Mouse (Mus musculus) midbrain, embryonic 16.5 days (tissue): Measurements from ENCODE around the gene Arhgef15. TPM values are rescaled to one million over a fixed set of nuclear protein-coding genes. Genes with fewer than 3 reads are reported as not detected.

ENCODE experiments used
- ATAC-seq: fragments of 200-750 bp; cut with Nextera tagmentation; 2 replicates; pipeline ENCODE4 v1.8.0; 2017; ENCODE audit warnings: moderate TSS enrichment
- H3K27ac ChIP-seq: fragments of 300-500 bp; sonication (generic); 2 replicates; pipeline ENCODE4 v1.5.1; 2014; ENCODE audit warnings: mild to moderate bottlenecking, low read length, mixed read lengths
- H3K27me3 ChIP-seq: fragments of 300-500 bp; sonication (generic); 2 replicates; pipeline ENCODE4 v1.6.1; 2014; ENCODE audit warnings: low read depth, low read length, mixed read lengths; ENCODE audit not compliant: control insufficient read depth, insufficient read depth
- H3K36me3 ChIP-seq: fragments of 300-500 bp; sonication (generic); 2 replicates; pipeline ENCODE4 v1.6.1; 2014; ENCODE audit warnings: mild to moderate bottlenecking, low read length, moderate library complexity, mixed read lengths; ENCODE audit not compliant: control insufficient read depth, insufficient read depth
- H3K4me1 ChIP-seq: fragments of 300-500 bp; sonication (generic); 2 replicates; pipeline ENCODE4 v1.6.1; 2014; ENCODE audit warnings: mild to moderate bottlenecking, low read length, mixed read lengths; ENCODE audit not compliant: control insufficient read depth, insufficient read depth
- H3K4me2 ChIP-seq: fragments of 300-500 bp; sonication (generic); 2 replicates; pipeline ENCODE4 v1.6.1; 2014; ENCODE audit warnings: mild to moderate bottlenecking, low read length, mixed read lengths
- H3K4me3 ChIP-seq: fragments of 300-500 bp; sonication (generic); 2 replicates; pipeline ENCODE4 v1.5.1; 2014; ENCODE audit warnings: low read depth, mild to moderate bottlenecking, low read length, moderate library complexity, mixed read lengths
- H3K9ac ChIP-seq: fragments of 300-500 bp; sonication (generic); 2 replicates; pipeline ENCODE4 v1.6.1; 2014; ENCODE audit warnings: low read depth, low read length, mixed read lengths
- H3K9me3 ChIP-seq: fragments of 300-500 bp; sonication (generic); replicated peaks from 2 replicates; pipeline ENCODE4 v1.6.1; 2014; ENCODE audit warnings: mild to moderate bottlenecking, low read length, mixed read lengths; ENCODE audit not compliant: control insufficient read depth, poor library complexity, severe bottlenecking
- WGBS: fragments of 180-500 bp; shearing (Covaris S2); extraction: QIAGEN DNeasy Blood & Tissue Kit; methylation state at CpG from one replicate; pipeline ENCODE4 v1.1.7; 2014; 5-methylcytosine and 5-hydroxymethylcytosine counted together
- polyA plus RNA-seq: library from polyadenylated mRNA; unstranded; fragments of >200 nt; fragmentation: Nextera tagmentation; extraction: Ambion mirVana; gene quantifications from 2 replicates; pipeline ENCODE4 v1.2.1, GENCODE M21; 2015

Arhgef15 gene
- polyA plus RNA-seq, 1 experiment from 2014 or later = 30.5 TPM

DNA sequence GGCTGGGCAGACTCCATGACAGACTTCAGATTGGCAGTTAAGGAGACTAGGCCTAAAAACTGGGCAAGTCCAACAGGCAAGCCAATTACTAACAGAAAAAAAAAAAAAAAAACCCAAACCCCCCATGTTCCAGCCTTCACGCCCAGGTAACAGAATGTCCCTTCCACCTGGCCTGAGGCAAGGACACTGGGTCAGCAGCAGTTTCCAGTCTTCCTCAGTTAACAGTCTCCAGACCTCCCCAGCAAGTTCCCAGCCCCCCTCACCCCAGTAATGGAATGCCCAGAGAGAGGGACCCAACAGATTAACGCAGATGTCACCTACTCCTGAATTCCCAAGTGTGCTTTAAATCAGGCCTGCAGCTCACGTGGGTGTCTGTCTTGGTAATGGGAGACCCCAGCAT lies 34.1 kb downstream of the Arhgef15 start:
- Histone ChIP-seq H3K4me2 (no peak overlapping the region), H3K27me3 (no peaks in the 10 kb centered on the region), H3K9ac (no peak overlapping the region), H3K4me1 (no peaks in the 10 kb centered on the region), H3K36me3 (no peaks in the 10 kb centered on the region), H3K4me3 (no peak overlapping the region), H3K27ac (no peak overlapping the region), H3K9me3 (no peaks in the 10 kb centered on the region)
- WGBS = 57% methylated on average over 3 of the region's 3 CpGs
- no peak for ATAC-seq

DNA sequence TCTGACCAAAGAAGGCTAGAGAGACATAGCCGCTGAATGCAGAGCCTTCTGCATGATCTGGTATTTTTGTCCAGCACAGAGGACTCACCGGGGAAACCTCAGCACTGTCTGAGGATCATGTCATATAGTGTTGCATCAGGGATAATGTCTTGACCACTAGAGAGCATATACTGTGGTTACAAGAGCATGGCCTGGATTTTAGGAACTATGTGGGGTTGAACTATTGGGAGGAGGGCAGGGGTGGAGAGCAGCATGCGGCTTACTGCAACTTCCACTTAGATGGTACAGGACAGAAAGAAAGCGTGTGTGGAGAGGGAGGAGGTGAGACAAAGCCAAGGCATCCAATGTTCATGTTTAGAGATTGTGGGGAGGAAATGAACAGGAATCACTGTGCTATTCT lies 42.7 kb downstream of the Arhgef15 start:
- 88% methylated on average over 4 of the region's 4 CpGs for WGBS
- H3K36me3 ChIP-seq = no peaks in the 10 kb centered on the region
- no peaks in the 10 kb centered on the region for H3K27me3 ChIP-seq
- no peak overlapping the region for H3K9ac ChIP-seq
- H3K9me3 ChIP-seq = no peaks in the 10 kb centered on the region
- no peak overlapping the region for H3K27ac ChIP-seq
- ATAC-seq = no peak
- H3K4me1 ChIP-seq = no peaks in the 10 kb centered on the region
- H3K4me3 ChIP-seq = no peak overlapping the region
- H3K4me2 ChIP-seq = no peak overlapping the region

DNA sequence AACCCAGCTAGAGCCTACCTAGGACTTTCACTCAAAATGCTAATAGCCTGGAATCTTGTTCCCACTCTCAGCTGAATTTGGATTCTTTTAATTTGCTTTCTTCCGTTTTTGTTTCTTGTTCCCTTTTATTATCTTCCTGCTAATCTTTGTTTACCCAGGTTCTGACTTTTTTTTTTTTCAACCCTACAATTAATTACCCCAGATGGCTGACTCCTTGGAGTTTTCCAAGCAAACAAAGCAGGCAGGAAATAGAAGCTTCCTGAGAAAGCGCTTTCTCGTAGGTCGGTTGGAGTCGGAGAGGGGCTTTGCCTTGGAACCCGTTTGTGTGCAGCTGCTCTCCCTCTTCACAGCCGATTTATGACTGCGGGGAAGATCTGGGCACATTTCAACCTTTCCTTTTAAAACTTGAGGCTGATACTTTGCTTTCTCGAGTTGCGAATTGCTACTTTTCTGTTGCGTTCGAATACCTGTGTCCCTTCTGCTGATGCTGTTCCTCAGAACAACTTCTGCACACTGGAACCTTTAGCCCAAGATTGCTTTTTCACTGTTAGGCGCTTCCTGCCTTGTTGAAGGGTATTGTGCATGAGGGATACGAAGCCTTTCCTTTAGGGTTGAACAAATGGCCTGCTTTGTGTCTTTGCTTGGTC lies 45.6 kb downstream of the Arhgef15 start:
- H3K9me3 ChIP-seq = no peaks in the 10 kb centered on the region
- H3K4me1 ChIP-seq = no peaks in the 10 kb centered on the region
- H3K9ac ChIP-seq = no peak overlapping the region
- no peak overlapping the region for H3K27ac ChIP-seq
- no peaks in the 10 kb centered on the region for H3K27me3 ChIP-seq
- no peak for ATAC-seq
- no peak overlapping the region for H3K4me3 ChIP-seq
- no peak overlapping the region for H3K4me2 ChIP-seq
- peaks cover 4% of the 10 kb centered on the region; the same call in 1 of the 2 replicates for H3K36me3 ChIP-seq
- 70% methylated on average over 14 of the region's 14 CpGs for WGBS

DNA sequence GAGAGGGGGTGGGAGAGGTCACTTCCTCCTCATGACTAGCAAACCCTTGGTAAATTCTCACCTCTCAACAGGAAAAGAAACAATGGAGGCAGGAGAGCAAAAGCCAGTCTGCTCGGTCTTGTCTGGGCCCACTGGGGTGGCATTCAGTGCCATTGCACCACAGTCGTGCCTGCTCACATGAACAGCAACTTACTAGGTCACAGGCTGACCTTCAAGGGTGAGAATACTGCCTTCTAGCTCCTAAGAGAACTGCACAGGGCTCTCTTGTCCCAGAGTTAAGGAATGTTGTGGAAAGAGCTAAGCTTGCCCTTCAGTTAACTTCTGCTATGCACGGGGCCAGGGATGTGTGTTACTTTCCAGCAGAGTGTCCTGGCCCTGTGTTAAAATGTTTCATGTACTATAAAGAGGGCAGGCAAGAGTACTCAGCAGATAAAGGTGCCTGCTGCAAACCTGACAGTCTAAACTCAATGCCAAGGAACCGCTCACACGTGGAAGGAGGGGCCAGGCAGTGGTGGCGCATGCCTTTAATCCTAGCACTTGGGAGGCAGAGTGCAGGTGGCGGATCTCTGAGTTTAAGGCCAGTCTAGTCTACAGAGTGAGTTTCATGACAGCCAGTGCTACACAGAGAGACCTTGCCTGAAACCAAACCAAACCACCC lies 48.3 kb downstream of the Arhgef15 start:
- no peak overlapping the region for H3K9ac ChIP-seq
- no peak overlapping the region for H3K4me2 ChIP-seq
- no peaks in the 10 kb centered on the region for H3K9me3 ChIP-seq
- no peak for ATAC-seq
- no peaks in the 10 kb centered on the region for H3K27me3 ChIP-seq
- H3K4me3 ChIP-seq = no peak overlapping the region
- WGBS = 42% methylated on average over 7 of the region's 7 CpGs
- H3K4me1 ChIP-seq = no peaks in the 10 kb centered on the region
- H3K27ac ChIP-seq = no peak overlapping the region
- peaks cover 17% of the 10 kb centered on the region for H3K36me3 ChIP-seq

DNA sequence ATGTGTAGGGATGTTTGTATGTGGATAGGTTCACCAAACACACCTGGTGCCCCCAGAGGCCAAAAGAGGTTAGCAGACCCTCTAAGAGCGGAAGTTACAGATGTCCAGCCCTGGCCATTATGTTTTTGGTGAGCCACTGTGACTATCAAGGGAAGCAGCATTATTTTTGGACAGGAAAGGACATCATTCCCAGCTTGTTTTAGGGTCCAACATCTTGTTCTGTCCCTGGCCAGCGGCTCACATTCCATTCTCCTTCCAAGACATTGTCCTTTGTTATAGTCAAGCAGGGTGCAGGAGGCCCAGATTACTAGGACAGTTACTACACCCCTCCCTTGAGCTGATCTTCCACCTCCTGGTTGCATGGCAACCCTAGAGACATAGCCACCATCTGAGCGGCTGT lies 50.0 kb downstream of the Arhgef15 start:
- Histone ChIP-seq H3K4me1 (peaks cover 7% of the 10 kb centered on the region; the same call in 1 of the 2 replicates), H3K27ac (no peak overlapping the region), H3K4me2 (no peak overlapping the region), H3K4me3 (no peak overlapping the region), H3K9ac (no peak overlapping the region), H3K36me3 (peaks cover 22% of the 10 kb centered on the region), H3K9me3 (no peaks in the 10 kb centered on the region), H3K27me3 (no peaks in the 10 kb centered on the region)
- WGBS = 81% methylated on average over 3 of the region's 3 CpGs
- ATAC-seq = no peak

DNA sequence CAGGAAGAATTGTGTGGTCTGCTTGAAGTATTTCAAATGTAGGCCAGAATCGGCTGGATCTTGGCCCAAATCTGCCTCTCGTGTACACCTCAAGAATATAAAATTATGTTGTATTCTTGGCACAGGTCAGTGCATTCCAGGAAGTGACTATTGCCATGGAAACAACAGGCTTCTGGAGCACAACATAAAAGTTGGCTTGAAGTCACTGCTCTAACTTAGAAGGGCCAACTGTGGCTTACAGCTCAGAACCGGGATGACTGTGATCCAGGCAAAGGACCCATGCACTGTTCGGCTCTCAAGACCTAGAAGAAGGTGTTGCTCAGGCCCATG lies 50.9 kb downstream of the Arhgef15 start:
- 71% methylated on average over 4 of the region's 4 CpGs for WGBS
- H3K36me3 ChIP-seq = peaks cover 22% of the 10 kb centered on the region
- no peak overlapping the region for H3K4me3 ChIP-seq
- no peak overlapping the region for H3K9ac ChIP-seq
- H3K27me3 ChIP-seq = no peaks in the 10 kb centered on the region
- H3K4me1 ChIP-seq = peaks cover 7% of the 10 kb centered on the region; the same call in 1 of the 2 replicates
- ATAC-seq = no peak
- H3K9me3 ChIP-seq = no peaks in the 10 kb centered on the region
- no peak overlapping the region for H3K4me2 ChIP-seq
- H3K27ac ChIP-seq = no peak overlapping the region

DNA sequence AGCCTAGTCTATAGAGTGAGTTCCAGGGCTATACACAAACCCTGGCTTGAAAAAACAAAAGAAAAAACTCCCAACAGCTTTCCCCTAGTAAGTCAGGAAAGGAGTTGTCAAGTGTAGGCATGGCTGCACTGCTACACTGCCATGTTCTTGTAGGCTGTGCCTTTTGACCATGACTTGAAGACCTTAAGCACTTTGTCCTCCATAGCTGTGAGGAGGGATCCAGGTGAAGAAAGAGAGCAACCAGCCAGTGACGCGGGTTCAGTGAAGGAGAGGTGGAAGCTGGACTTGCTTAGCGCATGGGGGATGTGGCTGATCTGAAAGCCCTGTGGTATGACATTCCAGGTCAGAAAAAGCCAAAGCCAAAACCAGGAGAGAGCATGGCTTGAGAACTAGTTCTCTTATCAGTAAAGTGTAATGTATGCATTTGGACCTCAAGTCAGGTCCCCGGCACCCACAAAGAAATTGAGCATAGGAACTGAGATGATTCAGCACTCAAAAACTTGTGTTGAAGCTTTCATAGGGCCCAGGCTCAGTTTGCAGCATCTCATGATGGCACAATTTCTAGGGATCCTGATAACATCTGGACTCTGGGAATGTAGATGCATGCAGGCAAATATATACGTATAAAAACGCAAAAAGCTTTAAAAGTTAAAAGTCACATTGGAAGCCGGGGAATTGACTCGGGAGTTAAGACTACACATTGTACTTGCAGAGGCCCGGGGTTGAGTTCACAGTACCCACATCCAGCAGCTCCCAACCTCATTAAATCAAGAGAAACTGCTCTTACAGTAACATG lies 51.4 kb downstream of the Arhgef15 start:
- peaks cover 7% of the 10 kb centered on the region; the same call in 1 of the 2 replicates for H3K4me1 ChIP-seq
- no peak overlapping the region for H3K9ac ChIP-seq
- no peaks in the 10 kb centered on the region for H3K9me3 ChIP-seq
- no peak for ATAC-seq
- H3K27ac ChIP-seq = no peak overlapping the region
- H3K4me2 ChIP-seq = no peak overlapping the region
- peaks cover 22% of the 10 kb centered on the region for H3K36me3 ChIP-seq
- no peaks in the 10 kb centered on the region for H3K27me3 ChIP-seq
- 90% methylated on average over 9 of the region's 9 CpGs for whole genome bisulfite sequencing
- no peak overlapping the region for H3K4me3 ChIP-seq

DNA sequence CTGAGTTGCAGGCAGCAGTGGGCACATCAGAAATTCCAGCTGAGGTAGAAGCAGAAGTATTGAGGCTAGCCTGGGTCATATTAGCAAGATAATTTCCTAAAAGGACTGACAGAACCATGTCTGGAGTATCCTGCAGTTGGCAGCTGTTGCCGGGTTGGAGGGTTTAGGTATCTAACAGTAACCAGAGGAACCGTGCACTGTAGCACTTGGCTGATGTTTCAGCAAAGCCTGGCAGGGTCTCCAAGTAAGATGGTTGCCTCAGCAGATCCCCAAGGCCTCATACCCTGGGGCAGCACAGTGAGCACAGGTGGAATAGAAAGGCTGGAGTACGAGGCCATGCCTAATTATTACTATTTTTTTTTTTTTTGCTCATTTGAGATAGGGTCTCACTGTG lies 52.1 kb downstream of the Arhgef15 start:
- H3K27ac ChIP-seq = no peak overlapping the region
- H3K9me3 ChIP-seq = no peaks in the 10 kb centered on the region
- no peak for ATAC-seq
- H3K36me3 ChIP-seq = peaks cover 22% of the 10 kb centered on the region
- H3K27me3 ChIP-seq = no peaks in the 10 kb centered on the region
- no peak overlapping the region for H3K4me3 ChIP-seq
- H3K4me2 ChIP-seq = no peak overlapping the region
- peaks cover 7% of the 10 kb centered on the region; the same call in 1 of the 2 replicates for H3K4me1 ChIP-seq
- WGBS = 88% methylated on average over 3 of the region's 3 CpGs
- no peak overlapping the region for H3K9ac ChIP-seq
